Mouse (Mus musculus): ENCODE data around the gene Enox1.

Gene Enox1

GRCm38 (mm10) chr14:77370521-77370920 lies 214.0 kb downstream of the Enox1 start:
- DNase-seq (ENCODE audit: low spot score in 2 of 2), result no peak

DNA sequence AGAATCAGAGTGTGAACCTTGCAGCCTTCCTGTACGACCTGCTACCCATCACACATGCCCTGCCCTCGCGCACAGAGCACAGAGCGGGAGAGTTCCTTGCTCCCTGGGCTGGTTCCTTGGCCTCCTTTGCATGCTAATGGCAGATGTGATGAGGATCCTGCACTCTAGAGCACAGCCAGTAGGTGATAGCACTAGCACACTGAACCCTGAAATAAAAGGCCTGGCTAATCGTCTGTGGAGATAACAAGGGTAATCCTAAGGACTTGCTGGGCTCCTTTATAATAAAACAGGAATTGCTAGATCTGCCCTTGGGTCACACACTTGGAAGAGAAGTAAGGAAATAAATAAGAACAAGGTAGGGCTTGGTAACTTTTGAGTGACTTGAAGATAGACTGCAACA lies 215.4 kb downstream of the Enox1 start:
- DNase-seq (ENCODE audit: low spot score in 2 of 2), result no peak

DNA sequence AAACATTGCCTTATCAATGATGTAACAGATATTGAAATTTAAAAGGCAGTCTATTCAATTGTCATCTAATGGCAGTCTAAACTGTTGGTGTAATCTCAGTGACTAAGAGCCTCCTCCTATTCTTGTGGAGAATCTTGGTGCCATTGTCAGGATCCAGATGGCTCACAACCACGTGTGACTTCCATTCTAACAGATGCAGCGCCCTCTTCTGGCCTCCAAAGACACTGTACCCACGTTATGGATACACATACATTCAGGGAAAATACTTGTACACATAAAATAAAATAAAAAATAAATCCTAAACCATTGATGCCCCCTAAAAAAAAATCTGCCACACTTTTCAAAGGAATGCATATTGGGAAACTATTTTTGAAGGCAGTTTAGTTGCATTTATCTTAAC lies 216.6 kb downstream of the Enox1 start:
- DNase-seq (ENCODE audit: low spot score in 2 of 2), result no peak

GRCm38 (mm10) chr14:77375054-77375453 lies 218.5 kb downstream of the Enox1 start:
- no peak for DNase-seq (ENCODE audit: low spot score in 2 of 2)

DNA sequence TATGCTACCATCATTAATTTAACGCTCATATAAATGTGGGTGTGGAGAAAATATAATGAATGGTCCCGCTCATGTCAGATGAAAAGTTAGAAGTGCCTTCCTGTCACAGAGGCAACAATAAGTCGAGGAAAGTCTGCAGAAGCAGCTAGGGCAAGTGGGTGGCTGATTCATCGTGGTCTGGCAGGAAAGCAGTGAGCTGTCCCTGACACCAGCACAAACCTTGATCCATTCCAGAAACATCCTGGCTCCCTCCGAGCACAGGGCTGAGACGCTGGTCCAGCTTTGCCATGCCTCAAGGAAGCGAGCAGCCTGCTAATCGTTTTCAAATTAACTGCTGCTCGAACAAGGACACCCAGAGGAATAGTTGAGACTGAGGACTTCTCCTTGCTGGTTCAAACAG lies 219.1 kb downstream of the Enox1 start:
- no peak for DNase-seq (ENCODE audit: low spot score in 2 of 2)

DNA sequence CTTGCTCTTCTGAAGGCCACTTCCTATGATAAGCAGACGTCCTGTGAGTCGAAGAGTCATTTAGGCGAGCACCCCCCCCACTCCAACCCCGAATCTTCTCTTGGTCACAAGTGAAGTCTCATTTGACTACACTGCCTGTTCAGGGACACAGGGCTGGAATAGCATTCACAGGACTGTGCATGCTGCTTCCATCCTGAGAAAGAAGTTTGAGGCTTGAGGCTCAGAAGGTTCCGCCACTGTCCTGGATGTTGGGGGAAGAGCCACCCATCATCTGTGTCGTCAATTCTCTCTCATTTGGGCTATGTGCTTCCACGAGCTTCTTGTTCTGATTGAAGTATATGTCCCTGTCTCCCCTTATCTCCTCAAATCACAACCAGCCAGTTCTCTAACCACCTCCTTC lies 220.2 kb downstream of the Enox1 start:
- DNase-seq (ENCODE audit: low spot score in 2 of 2), result no peak

DNA sequence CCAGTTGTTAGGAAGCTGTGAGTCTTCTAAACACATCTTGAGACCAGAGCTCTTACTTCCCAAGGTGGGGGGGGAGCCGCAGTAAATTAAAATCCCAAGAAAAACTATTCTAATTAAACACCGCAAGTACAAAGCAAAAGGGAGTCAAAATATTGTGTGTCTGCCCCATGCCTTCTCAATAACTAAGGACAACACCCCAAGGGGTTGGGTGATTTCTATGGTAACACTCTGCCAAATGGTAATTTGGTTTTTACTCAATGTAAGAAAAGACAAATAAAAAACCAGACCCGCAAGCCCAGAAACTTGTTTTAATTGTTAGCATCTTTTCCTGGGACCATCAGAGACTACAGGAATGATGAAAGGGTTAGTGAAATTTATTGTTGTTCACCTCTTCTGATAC lies 220.9 kb downstream of the Enox1 start:
- DNase-seq (ENCODE audit: low spot score in 2 of 2), result no peak

DNA sequence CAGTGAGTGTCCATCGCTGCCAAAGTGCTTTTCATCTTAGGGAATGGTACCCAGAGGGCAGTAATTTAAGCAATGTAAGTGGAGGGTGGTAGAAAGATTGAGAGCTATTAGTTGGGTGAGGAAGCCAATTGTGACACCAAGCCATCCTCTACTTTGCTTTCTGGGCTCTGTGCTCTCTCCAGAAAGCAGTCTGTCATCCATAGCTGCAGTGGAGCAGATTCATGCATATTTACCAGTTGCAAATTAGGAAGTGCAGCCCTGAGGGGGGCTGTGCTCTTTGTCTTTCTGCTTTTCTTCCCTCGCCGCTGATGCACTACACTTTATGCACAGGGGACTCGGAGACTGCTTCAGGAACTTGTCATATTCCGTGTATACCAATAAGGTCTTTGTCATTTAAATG lies 221.3 kb downstream of the Enox1 start:
- no peak for DNase-seq (ENCODE audit: low spot score in 2 of 2)

- no peak for DNase-seq (ENCODE audit: low spot score in 2 of 2)
These were observed 225.0 kb downstream of the Enox1 start for GRCm38 (mm10) chr14:77381532-77381931.

- DNase-seq (ENCODE audit: low spot score in 2 of 2), result no peak
These were observed 229.1 kb downstream of the Enox1 start for GRCm38 (mm10) chr14:77385621-77386020.

DNA sequence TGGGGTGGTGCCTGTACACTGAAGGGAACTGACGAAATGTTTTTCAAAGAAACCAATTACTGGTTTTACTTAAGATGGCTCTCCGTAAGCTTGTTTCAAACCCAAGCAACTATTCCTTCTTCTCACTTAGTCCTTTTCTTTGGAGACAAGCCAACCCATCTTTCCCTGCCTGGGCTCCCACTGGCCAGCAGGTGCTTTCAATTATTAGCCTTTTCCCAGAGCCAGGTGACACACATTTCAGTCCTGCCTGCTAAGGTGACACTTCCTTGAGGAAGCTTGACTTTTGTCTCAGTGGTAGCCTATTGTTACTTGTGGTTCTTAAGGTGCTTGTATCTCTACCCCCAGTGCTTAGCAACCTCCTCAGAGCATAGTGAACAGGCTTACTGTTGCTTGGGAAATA lies 231.3 kb downstream of the Enox1 start:
- no peak for DNase-seq (ENCODE audit: low spot score in 2 of 2)

- no peak for DNase-seq (ENCODE audit: low spot score in 2 of 2)
These were observed 232.7 kb downstream of the Enox1 start for GRCm38 (mm10) chr14:77389276-77389675.

- DNase-seq (ENCODE audit: low spot score in 2 of 2), result no peak
These were observed 235.9 kb downstream of the Enox1 start for GRCm38 (mm10) chr14:77392476-77392875.

DNA sequence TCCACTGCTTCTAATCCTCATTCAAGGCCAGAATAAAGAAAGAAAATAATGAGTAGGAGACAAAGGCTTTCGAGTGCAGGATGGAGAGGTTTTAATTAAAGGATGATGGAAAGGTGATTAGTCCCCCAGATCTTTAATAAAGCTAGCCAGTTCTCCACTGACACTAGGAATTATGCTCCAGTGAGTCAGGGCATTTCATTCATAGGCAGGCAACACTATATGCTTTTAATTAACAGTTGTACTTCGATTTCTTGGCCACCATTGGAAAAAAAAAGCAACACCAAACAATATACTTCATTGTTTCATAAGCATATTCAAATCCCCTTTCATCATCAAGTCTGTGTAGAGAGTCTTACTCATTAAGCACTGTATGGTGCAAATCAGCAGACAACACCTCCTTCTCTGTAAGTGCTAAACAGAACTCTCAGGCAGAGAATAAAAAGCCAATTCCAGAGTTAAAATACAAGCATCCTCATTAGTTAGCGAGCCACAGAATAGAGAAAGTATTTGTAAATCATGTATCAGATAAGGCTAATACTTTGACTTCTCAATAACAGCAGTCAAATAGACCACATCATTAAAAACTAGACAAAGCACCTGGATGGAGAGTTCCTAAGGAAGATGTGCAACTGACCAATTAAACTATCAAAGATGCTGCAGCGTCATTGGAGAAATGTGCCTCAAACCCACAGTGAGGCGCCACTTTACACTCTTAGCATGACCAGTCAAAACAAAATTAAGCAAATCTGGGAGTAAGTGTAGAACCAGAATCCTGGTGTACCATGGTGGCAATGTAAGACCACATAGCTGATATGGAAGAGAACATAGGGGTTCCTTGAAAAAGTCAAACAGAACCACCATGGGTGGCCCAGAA lies 249.9 kb downstream of the Enox1 start:
- DNase-seq (ENCODE audit: low spot score in 2 of 2), result no peak

GRCm38 (mm10) chr14:77409271-77409940 lies 252.8 kb downstream of the Enox1 start:
- DNase-seq (ENCODE audit: low spot score in 2 of 2), result no peak

- no peak for DNase-seq (ENCODE audit: low spot score in 2 of 2)
These were observed 253.8 kb downstream of the Enox1 start for GRCm38 (mm10) chr14:77410354-77410753.

- no peak for DNase-seq (ENCODE audit: low spot score in 2 of 2)
These were observed 256.5 kb downstream of the Enox1 start for GRCm38 (mm10) chr14:77413106-77413505.

DNA sequence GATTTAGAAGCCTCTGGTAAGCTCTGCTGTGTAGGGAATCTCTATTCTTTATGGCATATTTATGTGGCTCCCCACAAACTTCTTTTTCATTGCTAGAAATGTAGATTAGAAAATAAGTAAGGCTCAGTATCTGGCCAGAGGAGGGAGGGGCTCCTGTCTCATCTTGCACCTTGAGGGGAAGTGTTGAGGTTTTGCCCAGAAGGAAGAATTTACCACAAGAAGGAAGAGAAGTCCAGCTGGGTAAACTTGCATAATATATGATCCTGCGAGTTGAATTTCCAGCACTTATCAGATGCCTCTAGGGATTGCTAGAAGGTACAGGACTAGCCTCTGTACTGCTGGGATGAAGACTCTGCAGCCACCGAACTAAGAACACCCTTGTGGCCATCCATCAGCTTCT lies 259.8 kb downstream of the Enox1 start:
- no peak for DNase-seq (ENCODE audit: low spot score in 2 of 2)

- no peak for DNase-seq (ENCODE audit: low spot score in 2 of 2)
These were observed 264.5 kb downstream of the Enox1 start for GRCm38 (mm10) chr14:77421031-77421430.

- DNase-seq (ENCODE audit: low spot score in 2 of 2), result no peak
These were observed 266.6 kb downstream of the Enox1 start for GRCm38 (mm10) chr14:77423194-77423593.

DNA sequence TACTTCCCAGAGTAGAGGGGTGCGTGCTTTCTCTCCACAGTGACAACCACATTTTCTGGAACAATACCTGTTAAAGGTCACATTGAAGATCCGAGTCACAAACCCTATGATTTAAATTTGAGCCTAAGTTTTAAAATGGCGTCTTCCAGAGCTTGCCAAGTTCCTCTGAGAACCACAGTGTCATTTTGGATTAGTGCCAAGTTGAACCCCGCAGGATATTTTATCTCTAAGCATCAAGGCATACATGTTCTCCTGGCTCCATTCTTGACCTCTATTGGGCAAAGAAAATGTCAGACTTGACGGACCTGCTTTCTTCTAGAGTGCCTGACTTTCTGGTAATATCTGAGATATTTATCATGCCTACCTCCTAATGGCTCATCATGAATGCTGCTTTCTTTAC lies 282.9 kb downstream of the Enox1 start:
- no peak for DNase-seq (ENCODE audit: low spot score in 2 of 2)

GRCm38 (mm10) chr14:77440805-77441204 lies 284.2 kb downstream of the Enox1 start:
- no peak for DNase-seq (ENCODE audit: low spot score in 2 of 2)

GRCm38 (mm10) chr14:77441541-77441940 lies 285.0 kb downstream of the Enox1 start:
- no peak for DNase-seq (ENCODE audit: low spot score in 2 of 2)

Measured in frontal cortex, postnatal 10 days (tissue).